ENCODE assay signal across 15 mouse cellular contexts in the genomic region with DNA sequence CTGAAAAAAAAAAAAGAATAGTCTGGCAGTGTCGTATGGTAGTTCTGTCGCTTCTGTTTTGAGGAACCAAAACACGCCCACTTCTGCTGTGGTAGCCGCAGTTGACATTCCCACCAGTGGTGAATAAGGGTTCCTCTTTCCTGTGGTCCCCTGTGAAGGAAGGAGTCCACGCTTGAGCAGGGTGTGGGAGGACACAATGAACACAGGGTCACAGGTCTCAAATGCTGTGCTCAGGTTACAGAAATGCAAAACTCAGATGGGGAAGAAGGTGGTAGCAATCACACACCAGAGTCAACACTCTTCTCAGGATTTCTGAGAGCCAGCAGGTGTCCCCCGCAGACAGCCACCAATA. TPM values are rescaled to one million over a fixed set of nuclear protein-coding genes. Genes with fewer than 3 reads are reported as not detected.
DNase-seq lines count a peak whose midpoint lies in the region; ATAC-seq and TF ChIP-seq lines count a peak whose summit lies in the region.
"Had no signal": no experiment of that assay in that cellular context is flagged by ENCODE, and none has a peak within 500 bp of the region (broad histone marks: within the 10 kb centered on the region; RNA-seq: fewer than 3 reads in every experiment).

No protein-coding gene starts in this region.

- H3K9me3 ChIP-seq in liver, embryonic 15.5 days (replicated peaks) = no peaks in the 10 kb centered on the region
- H3K9me3 ChIP-seq: neural tube, embryonic 13.5 days had no signal

- WGBS in kidney, adult 2 months = 48% methylated on average over 6 of the region's 6 CpGs
- 23% methylated on average over 6 of the region's 6 CpGs for WGBS in liver, embryonic 15.5 days (ENCODE audit: insufficient replicate concordance)

- TF ChIP-seq CTCF in kidney, adult 2 months (conservative IDR thresholded peaks at IDR 0.05; ENCODE audit: insufficient read depth, insufficient read length, low read depth, low read length) = no peak

- no peak overlapping the region for H3K9ac ChIP-seq in liver, embryonic 15.5 days
- H3K9ac ChIP-seq: neural tube, embryonic 13.5 days had no signal

- no peaks in the 10 kb centered on the region for H3K27me3 ChIP-seq in kidney, adult 2 months (replicated peaks; ENCODE audit: control insufficient read depth, insufficient read depth, low read length)
- no peaks in the 10 kb centered on the region for H3K27me3 ChIP-seq in liver, embryonic 15.5 days
- H3K27me3 ChIP-seq: neural tube, embryonic 13.5 days had no signal

- no peak overlapping the region for H3K27ac ChIP-seq in kidney, adult 2 months (ENCODE audit: insufficient read depth, low read depth, low read length)
- peak overlapping the region; percentile 45 for H3K27ac ChIP-seq in liver, embryonic 15.5 days (replicated peaks)
- H3K27ac ChIP-seq: hindbrain, postnatal 0 days; neural tube, embryonic 13.5 days had no signal

- H3K36me3 ChIP-seq in kidney, adult 2 months (ENCODE audit: control insufficient read depth, insufficient read depth, low read length) = no peaks in the 10 kb centered on the region
- no peaks in the 10 kb centered on the region for H3K36me3 ChIP-seq in liver, embryonic 15.5 days (replicated peaks)
- H3K36me3 ChIP-seq: neural tube, embryonic 13.5 days had no signal

- ATAC-seq in CD4-positive, CD25-positive, alpha-beta regulatory T cell, adult 4 months = peak; percentile 27
- ATAC-seq in liver, embryonic 15.5 days (ENCODE audit: insufficient read depth) = no peak
- ATAC-seq in neutrophil, adult 5-6 weeks (ENCODE audit: extremely low read depth, insufficient number of reproducible peaks, low FRiP score, poor library complexity, severe bottlenecking) = peak; percentile 92
- ATAC-seq: hindbrain, postnatal 0 days had no signal

- H3K4me3 ChIP-seq in kidney, adult 2 months (ENCODE audit: insufficient read depth, low read depth, low read length) = no peak overlapping the region
- no peak overlapping the region for H3K4me3 ChIP-seq in liver, embryonic 15.5 days (replicated peaks)
- H3K4me3 ChIP-seq: erythroblast, embryonic 14.5 days; neural tube, embryonic 13.5 days had no signal

- no peak for TF ChIP-seq POLR2A in kidney, adult 2 months (IDR thresholded peaks at IDR 0.05; ENCODE audit: low read depth, low read length)

- no peak overlapping the region for H3K4me2 ChIP-seq in liver, embryonic 15.5 days
- H3K4me2 ChIP-seq: neural tube, embryonic 13.5 days had no signal

- DNase-seq in kidney, adult 2 months = peak; percentile 17
- no peak for DNase-seq in kidney, postnatal 10 days
- no peak for DNase-seq in frontal cortex, postnatal 36 days (ENCODE audit: low spot score in 2 of 2)
- no peak for DNase-seq in layer of hippocampus, postnatal 25 days (ENCODE audit: extremely low spot score in 1 of 2, low spot score in 1 of 2)
- DNase-seq in right cerebral cortex, adult 2 months (ENCODE audit: low spot score in 2 of 2) = no peak
- DNase-seq: cerebellum, adult 9-11 months; gastrocnemius, postnatal 14 days had no signal

- H3K4me1 ChIP-seq in kidney, adult 2 months (ENCODE audit: control insufficient read depth, insufficient read depth, low read length) = no peaks in the 10 kb centered on the region
- no peaks in the 10 kb centered on the region; the same call in 1 of the 2 replicates for H3K4me1 ChIP-seq in liver, embryonic 15.5 days (replicated peaks)
- H3K4me1 ChIP-seq: neural tube, embryonic 13.5 days had no signal

RNA-seq across cellular contexts. Expression of a gene that starts 3.5 kb away (rescaled TPM):
- 0.04 and 0.11 TPM in 2 replicates for polyA plus RNA-seq in kidney, adult 2 months (2012; rRNA removed)
- under 1 TPM; 0.36 to 0.58 TPM for polyA plus RNA-seq in CD4-positive, CD25-positive, alpha-beta regulatory T cell, adult 4 months (2017; shearing (Covaris generic))
- not detected in 2 replicates for polyA plus RNA-seq in liver, embryonic 15.5 days (2015; fragmentation: Nextera tagmentation; extraction: Ambion mirVana)
- 1.0 and 1.8 TPM in 2 replicates for total RNA-seq in neutrophil, adult 5-6 weeks (2017)
- total RNA-seq in layer of hippocampus, postnatal 25 days (2021) = not detected
- total RNA-seq: gastrocnemius, postnatal 14 days; hindbrain, postnatal 0 days; left cerebral cortex, postnatal 10 days had no signal
- polyA plus RNA-seq: erythroblast, embryonic 14.5 days; hindbrain, postnatal 0 days; neural tube, embryonic 13.5 days; stomach, embryonic 14.5 days had no signal

RNA-seq across cellular contexts. Expression of a gene that starts 29.8 kb away (rescaled TPM):
- polyA plus RNA-seq in kidney, adult 2 months (2012; rRNA removed) = 35.4 and 36.9 TPM in 2 replicates
- polyA plus RNA-seq in CD4-positive, CD25-positive, alpha-beta regulatory T cell, adult 4 months (2017; shearing (Covaris generic)) = not detected
- 27.3 and 33.2 TPM in 2 replicates for polyA plus RNA-seq in liver, embryonic 15.5 days (2015; fragmentation: Nextera tagmentation; extraction: Ambion mirVana)
- total RNA-seq in neutrophil, adult 5-6 weeks (2017) = not detected in 2 replicates
- under 1 TPM in 1 of 2 experiments, not detected in 1; 0.10 TPM for total RNA-seq in layer of hippocampus, postnatal 25 days (2021)

RNA-seq across cellular contexts. Expression of a gene that starts 49.1 kb away (rescaled TPM):
- polyA plus RNA-seq in kidney, adult 2 months (2012; rRNA removed) = 60.5 and 63.4 TPM in 2 replicates
- 1 to 10 TPM; 2.5 to 2.9 TPM for polyA plus RNA-seq in CD4-positive, CD25-positive, alpha-beta regulatory T cell, adult 4 months (2017; shearing (Covaris generic))
- polyA plus RNA-seq in liver, embryonic 15.5 days (2015; fragmentation: Nextera tagmentation; extraction: Ambion mirVana) = 1.8 and 2.6 TPM in 2 replicates
- 9.3 and 10.1 TPM in 2 replicates for total RNA-seq in neutrophil, adult 5-6 weeks (2017)
- total RNA-seq in layer of hippocampus, postnatal 25 days (2021) = 10 to 100 TPM; 59.3 to 61.5 TPM

RNA-seq across cellular contexts. Expression of a gene that starts 57.1 kb away (rescaled TPM):
- 216 TPM in 2 replicates for polyA plus RNA-seq in kidney, adult 2 months (2012; rRNA removed)
- 100 to 1,000 TPM; 162 to 185 TPM for polyA plus RNA-seq in CD4-positive, CD25-positive, alpha-beta regulatory T cell, adult 4 months (2017; shearing (Covaris generic))
- polyA plus RNA-seq in liver, embryonic 15.5 days (2015; fragmentation: Nextera tagmentation; extraction: Ambion mirVana) = 22.4 and 26.8 TPM in 2 replicates
- 154 and 160 TPM in 2 replicates for total RNA-seq in neutrophil, adult 5-6 weeks (2017)
- 10 to 100 TPM; 38.7 to 42.5 TPM for total RNA-seq in layer of hippocampus, postnatal 25 days (2021)

Comparison
In these comparisons a context has a peak if more than half of its experiments do, and no peak if none do; other contexts are left out.
1. RNA of a gene that starts 29.8 kb away (polyA plus RNA-seq): 35.4 to 36.9 TPM in kidney, adult 2 months and 27.3 to 33.2 TPM in liver, embryonic 15.5 days; not detected in CD4-positive, CD25-positive, alpha-beta regulatory T cell, adult 4 months; every median in the first group is over 10 times any median in the second.
2. RNA of a gene that starts 49.1 kb away (polyA plus RNA-seq): 60.5 to 63.4 TPM in kidney, adult 2 months; 2.5 to 2.9 TPM in CD4-positive, CD25-positive, alpha-beta regulatory T cell, adult 4 months and 1.8 to 2.6 TPM in liver, embryonic 15.5 days; every median in the first group is over 10 times any median in the second.